Mouse (Mus musculus): ENCODE measurements around the gene Dap.

DNA sequence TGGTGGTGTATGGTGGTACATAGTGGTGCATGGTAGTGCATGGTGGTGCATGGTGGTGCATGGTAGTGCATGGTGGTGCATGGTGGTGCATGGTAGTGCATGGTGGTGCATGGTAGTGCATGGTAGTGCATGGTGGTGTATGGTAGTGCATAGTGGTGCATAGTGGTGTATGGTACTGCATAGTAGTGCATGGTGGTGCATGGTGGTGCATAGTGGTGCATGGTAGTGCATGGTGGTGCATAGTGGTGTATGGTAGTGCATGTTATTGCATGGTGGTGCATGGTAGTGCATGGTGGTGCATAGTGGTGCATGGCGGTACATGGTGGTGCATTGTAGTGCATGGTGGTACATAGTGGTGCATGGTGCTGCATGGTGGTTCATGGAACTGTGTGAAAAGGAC is 31.6 kb upstream of the Dap start:
- TF ChIP-seq POLR2A (IDR thresholded peaks at IDR 0.05; ENCODE audit: borderline replicate concordance, insufficient read depth, low read length) (no peak), CTCF (IDR thresholded peaks at IDR 0.05; ENCODE audit: borderline replicate concordance, insufficient read depth, low read depth, low read length) (no peak)

Data from cerebellum, adult 2 months (tissue).